Mouse (Mus musculus): ENCODE data around the gene Palld.

DNA sequence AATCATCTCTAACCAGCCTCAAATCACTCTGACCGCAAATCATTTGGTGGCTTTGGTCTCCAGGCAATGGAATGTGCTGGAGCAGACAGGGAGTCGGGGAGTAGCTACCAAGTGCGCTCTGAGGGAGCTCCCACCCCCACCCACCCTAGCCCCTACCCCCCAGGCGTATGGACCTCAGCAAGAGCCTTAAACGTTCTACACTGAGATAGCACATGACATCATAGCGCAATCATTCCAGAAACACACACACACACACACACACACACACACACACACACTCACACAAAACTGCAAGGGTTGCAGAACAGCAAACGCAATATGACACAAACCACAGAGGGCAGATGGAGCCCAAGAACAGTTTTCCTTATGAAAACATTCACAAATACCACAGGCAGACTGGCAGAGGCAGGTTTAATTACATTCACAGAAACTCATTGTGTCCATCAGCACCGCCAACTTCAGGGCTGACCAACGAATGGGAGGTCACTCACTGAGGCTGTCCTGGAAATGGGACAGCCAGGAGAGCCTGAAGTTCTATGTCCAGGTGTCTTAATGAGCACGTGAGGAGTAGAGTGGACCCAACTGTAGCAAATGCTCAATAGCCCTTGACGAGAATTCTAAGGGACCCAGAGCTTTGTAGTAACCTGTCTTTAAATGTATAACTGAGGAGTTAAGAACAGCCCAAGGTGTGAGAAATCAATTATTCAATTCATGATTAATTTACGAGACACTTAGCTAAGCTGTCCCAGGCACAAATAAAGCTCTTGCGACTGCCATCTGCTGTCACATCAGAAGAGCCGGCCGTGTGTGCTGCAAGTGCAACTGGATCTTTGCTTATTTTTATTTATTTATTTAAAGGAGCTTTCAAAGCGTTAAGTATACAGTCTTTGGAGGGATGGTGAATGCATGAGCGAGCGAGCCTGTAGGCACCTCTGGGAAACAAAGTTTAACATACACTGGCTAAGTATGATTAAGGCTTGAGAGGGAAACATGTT, 145.2 kb downstream of the Palld start:
- TF ChIP-seq POLR2A (IDR thresholded peaks at IDR 0.05; ENCODE audit: low read depth, low read length) (no peak), CTCF (IDR thresholded peaks at IDR 0.05; ENCODE audit: extremely low read depth, insufficient read depth, insufficient read length, insufficient replicate concordance) (no peak)

Measured in spleen, adult 2 months (tissue).